Comparison of ENCODE assay signal across 47 mouse cellular contexts in genomic region chr17:39009846-39010245, GRCm38 (mm10). TPM values are rescaled to one million over a fixed set of nuclear protein-coding genes. Genes with fewer than 3 reads are reported as not detected.
"Had no signal": no experiment of that assay in that cellular context is flagged by ENCODE, and none has a peak within 500 bp of the region (broad histone marks: within the 10 kb centered on the region; RNA-seq: fewer than 3 reads in every experiment).

No protein-coding gene starts in this region.

- H3K4me2 ChIP-seq: limb, embryonic 12.5 days; limb, embryonic 13.5 days; limb, embryonic 15.5 days; liver, embryonic 11.5 days; liver, embryonic 12.5 days; liver, embryonic 13.5 days; liver, embryonic 15.5 days; lung, embryonic 14.5 days; lung, embryonic 15.5 days; midbrain, embryonic 11.5 days; midbrain, embryonic 12.5 days; neural tube, embryonic 12.5 days had no signal

- ATAC-seq: liver, embryonic 12.5 days; liver, postnatal 0 days; lung, postnatal 0 days; midbrain, embryonic 16.5 days had no signal

- DNase-seq: left cerebral cortex, postnatal 4 days; liver; liver, embryonic 13.5 days; liver, postnatal 0 days; lung, adult 18-20 months; lung, adult 2 months; lung, embryonic 14.5 days; lung, postnatal 10 days; lung, postnatal 14 days; lung, postnatal 36 days; lung, postnatal 4 days; midbrain, embryonic 14.5 days had no signal

- H3K4me3 ChIP-seq: left cerebral cortex, adult 2 months; limb, embryonic 10.5 days; limb, embryonic 12.5 days; limb, embryonic 13.5 days; limb, embryonic 15.5 days; liver, embryonic 12.5 days; liver, embryonic 13.5 days; liver, embryonic 15.5 days; lung, embryonic 15.5 days; megakaryocyte, embryonic 14.5 days; midbrain, embryonic 10.5 days; midbrain, embryonic 12.5 days; myocyte; neural tube, embryonic 12.5 days had no signal

- H3K27me3 ChIP-seq: limb, embryonic 12.5 days; limb, embryonic 13.5 days; limb, embryonic 15.5 days; liver, embryonic 12.5 days; liver, embryonic 13.5 days; liver, embryonic 15.5 days; lung, embryonic 15.5 days; megakaryocyte, embryonic 14.5 days; midbrain, embryonic 12.5 days; neural tube, embryonic 12.5 days had no signal

- H3K9me3 ChIP-seq: limb, embryonic 15.5 days; liver, embryonic 12.5 days; liver, embryonic 15.5 days; lung, embryonic 15.5 days; midbrain, embryonic 12.5 days; neural tube, embryonic 12.5 days had no signal

- H3K4me1 ChIP-seq: limb, embryonic 10.5 days; limb, embryonic 12.5 days; limb, embryonic 13.5 days; limb, embryonic 15.5 days; liver, embryonic 12.5 days; liver, embryonic 13.5 days; liver, embryonic 15.5 days; lung, embryonic 15.5 days; megakaryocyte, embryonic 14.5 days; midbrain, embryonic 12.5 days; neural tube, embryonic 12.5 days had no signal

- H3K27ac ChIP-seq: left cerebral cortex, adult 2 months; limb, embryonic 10.5 days; limb, embryonic 12.5 days; limb, embryonic 13.5 days; limb, embryonic 15.5 days; liver, embryonic 12.5 days; liver, embryonic 13.5 days; liver, embryonic 14.5 days; liver, embryonic 15.5 days; lung, embryonic 15.5 days; macrophage; midbrain, embryonic 10.5 days; midbrain, embryonic 12.5 days; neural tube, embryonic 12.5 days had no signal

- H3K36me3 ChIP-seq: limb, embryonic 10.5 days; limb, embryonic 12.5 days; limb, embryonic 13.5 days; limb, embryonic 15.5 days; liver, embryonic 12.5 days; liver, embryonic 13.5 days; liver, embryonic 15.5 days; lung, embryonic 15.5 days; midbrain, embryonic 10.5 days; midbrain, embryonic 12.5 days; neural tube, embryonic 12.5 days had no signal

- H3K9ac ChIP-seq: limb, embryonic 12.5 days; limb, embryonic 13.5 days; limb, embryonic 15.5 days; liver, embryonic 12.5 days; liver, embryonic 13.5 days; liver, embryonic 14.5 days; liver, embryonic 15.5 days; liver, postnatal 0 days; lung, embryonic 14.5 days; lung, embryonic 15.5 days; midbrain, embryonic 12.5 days; neural tube, embryonic 12.5 days had no signal

RNA-seq across cellular contexts. Expression of gene Esp24, which starts 26.6 kb away (rescaled TPM):
- total RNA-seq: left cerebral cortex, adult 2 months; left cerebral cortex, adult 8-10 months; left cerebral cortex, postnatal 10 days; left cerebral cortex, postnatal 14 days; left cerebral cortex, postnatal 25 days; left cerebral cortex, postnatal 36 days; left cerebral cortex, postnatal 4 days; liver, adult 2 months; megakaryocyte progenitor cell, adult 5-6 weeks; megakaryocyte, adult 5-6 weeks; megakaryocyte-erythroid progenitor cell, adult 5-6 weeks; midbrain, postnatal 0 days; monocyte, adult 5-6 weeks had no signal
- polyA plus RNA-seq: limb, embryonic 10.5 days; limb, embryonic 11.5 days; limb, embryonic 12.5 days; limb, embryonic 13.5 days; limb, embryonic 14.5 days; limb, embryonic 15.5 days; liver, adult 2 months; liver, embryonic 11.5 days; liver, embryonic 12.5 days; liver, embryonic 13.5 days; liver, embryonic 14.5 days; liver, embryonic 15.5 days; liver, embryonic 16.5 days; liver, postnatal 0 days; lung, adult 2 months; lung, embryonic 14.5 days; lung, embryonic 15.5 days; lung, embryonic 16.5 days; lung, postnatal 0 days; macrophage; midbrain, embryonic 10.5 days; midbrain, embryonic 11.5 days; midbrain, embryonic 12.5 days; midbrain, embryonic 14.5 days; midbrain, embryonic 16.5 days; midbrain, postnatal 0 days; myocyte; neural tube, embryonic 11.5 days; neural tube, embryonic 12.5 days had no signal

RNA-seq across cellular contexts. Expression of gene Gm21903, which starts 33.3 kb away (rescaled TPM):
- total RNA-seq: left cerebral cortex, adult 2 months; left cerebral cortex, adult 8-10 months; left cerebral cortex, postnatal 10 days; left cerebral cortex, postnatal 14 days; left cerebral cortex, postnatal 25 days; left cerebral cortex, postnatal 36 days; left cerebral cortex, postnatal 4 days; liver, adult 2 months; megakaryocyte progenitor cell, adult 5-6 weeks; megakaryocyte, adult 5-6 weeks; megakaryocyte-erythroid progenitor cell, adult 5-6 weeks; midbrain, postnatal 0 days; monocyte, adult 5-6 weeks had no signal
- polyA plus RNA-seq: limb, embryonic 10.5 days; limb, embryonic 11.5 days; limb, embryonic 12.5 days; limb, embryonic 13.5 days; limb, embryonic 14.5 days; limb, embryonic 15.5 days; liver, adult 2 months; liver, embryonic 11.5 days; liver, embryonic 12.5 days; liver, embryonic 13.5 days; liver, embryonic 14.5 days; liver, embryonic 15.5 days; liver, embryonic 16.5 days; liver, postnatal 0 days; lung, adult 2 months; lung, embryonic 14.5 days; lung, embryonic 15.5 days; lung, embryonic 16.5 days; lung, postnatal 0 days; macrophage; midbrain, embryonic 10.5 days; midbrain, embryonic 11.5 days; midbrain, embryonic 12.5 days; midbrain, embryonic 14.5 days; midbrain, embryonic 16.5 days; midbrain, postnatal 0 days; myocyte; neural tube, embryonic 11.5 days; neural tube, embryonic 12.5 days had no signal
